Mouse (Mus musculus): ENCODE measurements around the gene Bmp8b.
A peak's percentile ranks its signal among the peaks of the same experiment; 100 is the strongest.
"Not testable (repeated sequence)": the region's sequence is repeated elsewhere in the genome, so short reads cannot be mapped to it uniquely, and the experiment has no call there.

Bmp8b gene

DNA sequence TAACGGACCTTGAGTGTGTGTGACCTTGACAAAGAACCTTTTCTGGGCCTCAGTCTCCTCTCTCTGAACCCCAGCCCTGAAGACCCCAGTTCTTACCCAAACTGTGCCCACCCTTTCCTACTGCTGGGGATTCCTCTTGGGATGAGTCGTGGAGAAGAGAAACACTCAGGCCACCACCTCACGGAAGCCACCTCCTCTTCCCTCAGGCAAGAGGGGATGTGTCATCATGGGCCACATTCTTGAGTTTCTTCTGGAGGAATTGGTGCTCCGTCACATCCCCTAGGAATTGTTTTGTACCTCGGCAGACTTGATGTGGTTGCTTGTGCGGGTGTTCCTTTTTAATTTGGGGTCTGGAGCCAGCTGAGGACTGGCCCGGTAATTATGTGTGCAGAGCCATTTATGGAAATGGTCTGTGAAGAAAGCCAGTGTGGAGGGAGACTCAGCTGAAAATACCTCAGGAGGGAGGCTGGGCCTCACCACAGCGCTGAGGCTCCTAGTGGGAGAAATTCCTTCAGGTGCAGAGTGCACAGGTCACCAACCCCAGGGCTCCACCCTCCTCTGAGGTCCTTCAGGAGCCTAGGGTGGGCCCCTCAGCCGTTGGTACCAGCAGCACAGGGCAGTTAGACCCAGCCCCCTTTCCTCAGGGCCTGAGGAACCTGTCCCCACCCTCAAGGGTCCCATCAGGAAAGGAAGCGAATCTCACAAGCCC is 6.5 kb downstream of the Bmp8b start:
- DNase-seq (ENCODE audit: low spot score), result not testable (repeated sequence)

DNA sequence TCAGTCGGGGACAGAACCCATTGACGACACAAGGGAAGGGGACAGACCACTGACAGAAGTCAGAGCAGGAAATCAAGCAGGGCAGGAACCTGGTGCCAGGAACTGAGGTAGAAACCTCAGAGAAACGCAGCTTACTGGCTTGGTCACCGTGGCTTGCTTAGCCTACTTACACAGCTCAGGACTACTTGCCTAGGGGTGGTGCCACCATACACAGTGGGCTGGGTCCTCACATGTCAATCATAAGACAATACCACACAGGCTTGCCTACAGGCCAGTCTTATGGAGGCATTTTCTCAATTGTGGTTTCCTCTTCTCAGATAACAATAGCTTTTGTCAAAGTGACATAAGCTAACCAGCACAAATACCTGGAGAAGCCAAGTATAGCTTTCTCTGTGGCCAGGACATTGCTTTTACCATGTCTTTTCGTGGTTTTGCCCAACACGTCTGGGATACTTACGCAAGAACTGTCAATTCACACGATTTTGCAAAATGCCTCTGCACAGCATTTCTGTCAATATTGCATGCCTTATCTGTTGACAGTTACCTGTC is 7.3 kb downstream of the Bmp8b start:
- DNase-seq (ENCODE audit: low spot score), result no peak

DNA sequence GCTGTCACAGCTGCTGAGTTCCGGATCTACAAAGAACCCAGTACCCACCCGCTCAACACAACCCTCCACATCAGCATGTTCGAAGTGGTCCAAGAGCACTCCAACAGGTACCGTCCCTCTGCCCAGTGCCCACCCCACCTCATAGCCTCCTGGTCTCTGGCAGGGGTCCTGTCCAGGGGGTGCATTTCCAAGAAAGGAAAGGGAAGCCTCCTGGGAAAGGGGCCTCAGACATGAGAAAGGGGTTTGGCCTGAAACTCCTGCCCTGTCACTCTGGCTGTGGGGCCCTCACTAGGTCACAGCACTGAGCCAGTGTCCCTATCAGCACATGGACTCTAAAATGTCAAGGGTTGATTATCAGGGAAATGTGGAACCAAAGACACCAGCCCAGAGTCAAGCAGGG is 9.7 kb downstream of the Bmp8b start:
- DNase-seq (ENCODE audit: low spot score), result not testable (repeated sequence)

DNA sequence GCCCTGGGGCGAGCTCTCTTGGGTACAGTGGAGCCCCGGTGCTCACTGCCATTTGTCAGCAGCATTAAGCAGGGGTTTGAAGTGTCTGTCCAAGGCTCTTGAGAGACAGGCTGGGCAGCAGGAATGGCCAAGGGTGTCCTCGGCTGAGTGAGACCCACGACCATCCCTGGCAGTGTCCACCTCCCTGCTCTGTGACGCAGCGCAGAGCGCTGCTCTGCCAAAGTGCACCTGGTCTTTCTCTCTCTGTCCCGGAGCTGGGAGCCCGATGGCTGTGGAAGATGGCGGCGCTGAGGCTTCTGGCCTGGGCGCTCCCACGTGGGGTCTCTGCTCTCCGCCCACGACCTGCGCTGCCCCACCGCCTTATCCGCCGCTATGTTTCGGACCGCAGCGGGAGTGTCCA is 11.0 kb downstream of the Bmp8b start, which contains the start of gene Oxct2b:
Oxct2b (plus strand) TSS at position 256 of the 400 bp plus-strand sequence.
- no peak for DNase-seq (ENCODE audit: low spot score)

DNA sequence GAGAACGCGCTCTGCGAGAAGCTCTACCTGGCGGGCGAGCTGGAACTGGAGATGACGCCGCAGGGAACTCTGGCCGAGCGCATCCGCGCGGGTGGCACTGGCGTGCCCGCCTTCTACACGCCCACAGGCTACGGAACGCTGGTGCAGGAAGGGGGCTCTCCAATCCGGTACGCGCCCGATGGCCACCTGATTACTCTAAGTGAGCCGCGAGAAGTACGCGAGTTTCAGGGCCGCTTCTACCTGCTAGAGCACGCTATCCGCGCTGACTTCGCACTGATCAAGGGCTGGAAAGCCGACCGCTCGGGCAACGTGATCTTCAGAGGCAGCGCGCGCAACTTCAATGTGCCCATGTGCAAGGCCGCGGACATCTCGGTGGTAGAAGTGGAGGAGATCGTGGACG is 11.7 kb downstream of the Bmp8b start:
- not testable (repeated sequence) for DNase-seq (ENCODE audit: low spot score)

DNA sequence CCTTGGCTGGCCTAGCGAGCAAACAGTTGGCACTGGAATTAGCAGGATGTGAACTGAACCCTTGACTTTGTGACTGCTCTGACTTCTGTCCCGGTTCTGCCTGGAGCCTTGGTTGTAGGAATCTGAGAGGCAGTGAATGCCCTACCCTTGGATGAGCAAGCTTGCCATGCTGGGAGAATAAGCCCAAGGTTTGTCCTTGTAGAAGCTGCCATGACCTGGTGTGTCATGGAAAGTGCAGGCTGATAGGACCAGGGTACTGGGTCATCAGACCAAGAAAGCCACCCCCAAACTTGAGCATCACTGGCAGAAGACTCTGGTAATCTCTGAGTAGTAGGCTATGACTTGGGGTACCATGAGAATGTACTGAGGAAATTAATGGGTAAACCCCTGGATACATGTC is 16.3 kb downstream of the Bmp8b start:
- DNase-seq (ENCODE audit: low spot score), result no peak

DNA sequence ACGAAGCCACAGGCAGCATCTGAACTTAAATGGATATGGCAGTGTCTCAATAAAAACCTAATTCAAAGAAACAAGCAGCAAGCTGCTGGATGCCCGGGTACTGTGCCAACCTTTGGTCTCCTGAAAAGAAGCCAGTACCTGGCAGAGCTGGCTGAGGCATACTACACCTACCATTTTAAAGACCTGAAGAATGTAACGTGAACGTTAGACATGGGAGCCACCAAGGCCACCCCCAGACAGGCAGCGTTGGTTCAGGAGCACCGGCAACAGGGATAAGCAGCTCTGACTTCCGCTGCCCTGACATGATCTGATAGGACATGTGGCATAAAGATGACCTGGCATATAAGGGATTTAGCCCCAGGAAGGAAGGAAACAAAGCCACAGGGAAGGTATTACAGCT is 21.7 kb downstream of the Bmp8b start:
- DNase-seq (ENCODE audit: low spot score), result no peak

DNA sequence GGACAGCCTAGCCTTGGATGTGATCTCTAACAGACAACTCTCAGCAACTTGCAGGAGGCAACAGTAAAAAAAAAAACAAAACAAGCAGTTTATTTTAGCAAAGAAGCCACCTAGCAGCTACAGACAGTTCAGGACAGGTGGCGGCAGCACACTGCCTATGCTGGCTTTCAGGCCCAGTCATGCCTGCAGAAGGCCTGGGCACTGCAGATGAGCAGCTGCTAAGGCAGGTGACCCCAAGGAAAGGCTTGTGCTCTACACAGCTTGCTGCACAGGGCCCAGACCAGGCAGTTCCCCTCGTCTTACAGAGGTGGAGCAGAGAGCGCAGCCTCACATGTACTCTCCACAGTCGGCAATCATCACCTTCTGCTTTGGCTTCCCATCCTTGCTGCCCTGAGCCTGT is 22.1 kb downstream of the Bmp8b start:
- DNase-seq (ENCODE audit: low spot score), result no peak

DNA sequence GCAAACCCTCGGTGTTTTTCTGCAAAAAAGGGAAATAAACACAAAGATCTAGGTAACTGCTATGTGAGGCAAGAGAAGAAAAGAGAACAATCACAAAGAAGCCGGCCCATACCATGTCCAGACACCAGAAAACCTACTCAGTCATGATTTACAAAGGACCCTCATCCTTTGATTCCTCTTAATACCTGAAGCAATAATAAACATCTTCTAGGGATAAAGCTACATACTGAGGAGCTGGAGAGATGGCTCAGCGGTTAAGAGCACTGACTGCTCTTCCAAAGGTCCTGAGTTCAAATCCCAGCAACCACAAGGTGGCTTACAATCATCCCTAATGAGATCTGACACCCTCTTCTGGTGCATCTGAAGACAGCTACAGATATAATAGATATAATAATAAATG is 32.6 kb downstream of the Bmp8b start:
- no peak for DNase-seq (ENCODE audit: low spot score)

DNA sequence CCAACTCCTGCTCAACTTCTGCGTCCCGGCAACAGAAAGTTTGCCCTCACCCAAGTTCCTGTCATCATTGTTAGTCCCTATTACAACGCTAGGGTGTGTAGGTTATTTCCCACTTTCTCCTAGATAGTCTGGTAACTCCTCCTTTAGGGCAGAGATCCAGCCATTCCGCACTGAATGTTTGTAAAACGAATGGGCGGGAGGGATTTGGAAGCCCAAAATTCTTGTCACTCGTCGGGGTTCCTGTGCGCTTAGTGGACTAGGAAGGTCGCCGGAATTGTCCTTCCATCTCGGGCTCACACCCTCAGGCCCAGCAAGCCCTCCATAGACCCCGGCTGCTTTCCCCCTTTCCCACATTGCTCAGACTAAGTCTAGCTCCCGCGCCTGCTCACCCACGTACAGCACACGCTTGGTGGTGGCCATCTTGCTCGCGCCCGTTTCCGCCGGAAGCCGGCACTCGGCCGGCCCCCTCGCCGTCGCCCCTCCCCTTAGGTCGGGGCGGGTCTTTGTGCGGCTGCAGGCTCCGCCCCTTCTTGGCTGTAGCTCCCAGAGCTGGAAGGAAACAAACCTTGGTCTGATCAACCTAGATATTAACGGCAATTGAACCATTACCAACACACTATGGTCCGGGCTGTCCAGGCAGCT is 34.7 kb downstream of the Bmp8b start, which contains the start of gene Ppie:
Ppie (minus strand) TSS at position 439 of the 642 bp plus-strand sequence.
- peak; percentile 87 for DNase-seq (ENCODE audit: low spot score)

DNA sequence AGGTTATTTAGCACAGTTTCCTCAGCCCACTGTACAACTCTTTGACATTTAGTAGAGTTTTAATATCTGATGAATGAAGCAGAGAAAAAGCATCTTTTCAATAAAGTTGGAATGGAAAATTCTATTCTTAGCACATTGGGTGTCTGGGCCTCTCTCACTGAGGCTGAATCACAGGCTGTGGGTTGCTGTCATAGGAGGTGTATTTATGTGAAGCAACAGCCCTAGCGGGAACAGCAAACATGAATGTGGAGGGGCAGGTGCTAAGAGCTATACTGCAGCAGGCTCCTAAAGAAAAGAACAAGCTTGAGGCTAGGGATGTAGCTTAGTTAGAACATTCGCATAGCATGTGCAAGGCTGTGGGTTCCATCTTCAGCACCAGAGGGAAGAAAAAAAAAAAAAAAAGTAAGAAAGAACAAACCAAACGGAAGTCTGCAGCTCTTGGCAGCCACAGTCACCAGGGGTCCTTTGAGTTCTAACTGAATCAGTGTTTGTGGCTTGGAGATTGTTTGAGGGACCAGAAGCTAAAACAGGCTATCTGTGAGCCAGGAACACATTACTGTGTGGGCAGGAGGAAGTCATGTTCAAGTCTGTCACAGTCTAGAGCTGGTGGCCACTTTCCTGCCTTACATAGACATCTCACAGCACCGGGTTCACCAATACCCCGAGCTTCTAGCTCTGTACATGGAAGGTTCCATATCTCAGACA is 42.6 kb downstream of the Bmp8b start:
- no peak for DNase-seq (ENCODE audit: low spot score)

DNA sequence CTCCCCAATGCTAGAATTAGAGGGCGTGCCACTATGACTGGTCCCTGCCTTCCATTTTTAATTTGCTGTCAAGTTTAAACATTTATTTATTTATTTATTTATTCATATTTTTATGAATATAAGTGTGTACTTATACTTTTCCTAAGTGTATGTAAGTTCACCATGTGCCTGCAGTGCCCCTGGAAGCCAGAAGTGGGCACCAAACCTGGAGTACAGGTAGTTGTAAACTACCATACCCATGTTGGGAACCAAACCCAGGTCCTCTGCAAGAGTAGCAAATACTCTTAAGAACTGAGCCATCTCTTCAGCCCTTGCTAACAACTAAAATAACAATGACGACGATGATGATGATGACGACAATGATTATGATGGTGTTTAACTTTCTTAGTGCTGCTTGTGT is 47.0 kb downstream of the Bmp8b start:
- no peak for DNase-seq (ENCODE audit: low spot score)

DNA sequence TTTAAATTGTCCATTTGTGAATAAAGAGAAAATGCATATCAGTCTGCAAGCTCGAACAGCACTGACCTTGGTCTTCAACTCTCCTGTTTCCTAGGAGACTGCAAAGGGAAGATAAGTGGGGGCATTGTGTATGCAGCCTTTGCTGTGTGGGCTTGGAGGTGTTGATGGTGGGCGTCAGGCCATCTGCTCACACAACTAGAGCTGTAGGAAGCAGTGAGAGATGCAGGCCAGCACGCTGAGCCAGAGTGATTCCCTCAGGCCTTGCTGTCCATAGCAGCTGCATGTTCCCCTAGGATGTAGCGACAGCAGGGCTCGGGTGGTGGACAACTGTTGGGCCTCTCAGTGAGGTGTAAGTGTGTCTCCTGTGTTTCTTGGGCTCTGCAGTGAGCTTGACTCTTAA is 48.0 kb downstream of the Bmp8b start:
- no peak for DNase-seq (ENCODE audit: low spot score)

DNA sequence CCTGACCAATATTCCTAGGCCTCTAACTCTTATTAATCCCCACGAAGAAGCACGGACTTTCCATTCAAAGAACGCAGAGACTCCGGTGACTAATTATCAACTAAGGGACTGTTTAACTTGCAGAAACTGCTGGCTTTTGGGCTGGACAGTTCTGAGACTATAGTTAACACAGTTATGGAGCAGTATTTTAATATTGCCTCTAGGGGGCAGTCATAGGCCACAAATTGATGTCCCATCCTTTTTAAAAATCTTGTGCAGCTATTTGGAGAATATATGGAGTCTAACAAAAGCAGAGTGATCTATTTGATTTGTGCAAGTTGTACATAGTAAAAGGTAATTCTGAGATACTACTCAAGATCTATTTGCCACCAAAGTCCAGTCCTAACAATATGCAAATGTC is 50.0 kb downstream of the Bmp8b start:
- DNase-seq (ENCODE audit: low spot score), result peak; percentile 57

DNA sequence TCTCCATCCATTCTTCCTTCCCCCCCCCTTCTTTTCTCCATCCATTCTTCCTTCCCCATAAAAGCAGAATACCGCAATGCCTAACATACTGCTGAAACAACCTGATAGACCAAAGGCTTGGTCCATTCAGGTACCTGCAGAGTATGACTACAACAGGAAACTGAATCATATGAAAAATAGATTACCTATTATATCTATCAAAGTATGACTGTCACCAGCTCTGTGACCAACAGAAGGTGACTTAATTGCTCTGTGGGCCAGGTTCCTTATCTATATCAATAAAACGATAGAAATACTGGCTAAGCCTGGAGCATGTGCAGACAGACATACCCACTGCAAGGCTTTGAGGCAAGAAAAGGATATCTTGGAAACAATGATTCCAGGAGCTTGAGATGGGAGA is 50.5 kb downstream of the Bmp8b start:
- no peak for DNase-seq (ENCODE audit: low spot score)

DNA sequence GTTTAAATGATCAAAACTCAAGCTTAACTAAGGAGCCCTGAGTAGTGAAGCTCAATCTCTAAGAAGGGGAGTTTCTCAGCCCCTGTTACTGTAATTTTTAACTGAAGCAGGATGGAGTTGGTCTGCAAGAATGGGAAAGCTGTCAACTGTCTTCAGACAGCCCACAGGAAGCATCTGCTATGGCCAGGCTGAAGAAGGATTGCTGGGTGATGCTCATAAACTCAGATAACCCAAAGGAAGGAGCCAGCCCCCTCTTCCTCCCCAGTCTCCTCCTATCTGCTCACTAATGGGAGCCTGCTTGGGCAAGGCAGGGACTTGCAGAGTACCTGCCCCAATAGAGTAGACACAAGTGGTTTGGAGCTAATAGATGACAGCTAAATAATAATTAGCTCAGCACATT is 50.9 kb downstream of the Bmp8b start:
- no peak for DNase-seq (ENCODE audit: low spot score)

DNA sequence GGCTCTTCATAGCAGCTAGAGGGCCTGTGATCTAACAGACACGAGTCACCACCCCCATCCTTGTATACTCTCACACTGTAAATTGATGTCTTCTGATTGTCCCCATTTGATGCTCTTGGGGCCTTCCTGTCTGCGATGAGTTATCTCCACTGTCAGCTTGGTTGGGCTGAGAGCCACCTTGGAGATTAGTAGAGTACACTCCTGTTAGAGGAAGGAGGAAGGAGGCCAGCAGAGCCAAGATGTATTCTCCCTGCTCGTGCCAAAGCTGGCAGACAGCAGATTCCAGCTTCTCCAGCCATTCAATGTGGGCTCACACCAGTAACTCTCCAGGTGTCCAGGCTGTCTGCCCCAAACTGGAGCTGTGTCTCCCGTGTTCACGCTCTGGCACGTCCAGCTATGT is 55.6 kb downstream of the Bmp8b start:
- no peak for DNase-seq (ENCODE audit: low spot score)

DNA sequence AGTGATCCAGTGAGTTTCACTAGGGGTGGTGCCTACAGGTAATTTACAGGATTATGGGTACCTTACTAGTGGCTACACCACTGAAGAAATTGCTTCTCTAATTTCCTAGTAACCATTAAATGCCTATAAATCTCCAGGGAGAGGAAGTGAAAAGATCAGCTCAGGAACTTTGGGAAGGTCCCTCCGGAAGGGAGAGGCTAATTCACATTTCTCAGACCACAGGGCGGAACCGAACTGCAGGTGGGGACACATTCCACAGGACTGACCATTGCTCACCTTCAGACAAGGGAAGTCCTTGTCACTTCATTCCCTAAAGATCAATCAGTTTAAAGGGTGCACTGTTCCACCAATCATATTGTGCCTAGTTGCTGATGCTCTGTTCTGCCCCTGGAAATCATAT is 56.3 kb downstream of the Bmp8b start:
- DNase-seq (ENCODE audit: low spot score), result not testable (repeated sequence)

DNA sequence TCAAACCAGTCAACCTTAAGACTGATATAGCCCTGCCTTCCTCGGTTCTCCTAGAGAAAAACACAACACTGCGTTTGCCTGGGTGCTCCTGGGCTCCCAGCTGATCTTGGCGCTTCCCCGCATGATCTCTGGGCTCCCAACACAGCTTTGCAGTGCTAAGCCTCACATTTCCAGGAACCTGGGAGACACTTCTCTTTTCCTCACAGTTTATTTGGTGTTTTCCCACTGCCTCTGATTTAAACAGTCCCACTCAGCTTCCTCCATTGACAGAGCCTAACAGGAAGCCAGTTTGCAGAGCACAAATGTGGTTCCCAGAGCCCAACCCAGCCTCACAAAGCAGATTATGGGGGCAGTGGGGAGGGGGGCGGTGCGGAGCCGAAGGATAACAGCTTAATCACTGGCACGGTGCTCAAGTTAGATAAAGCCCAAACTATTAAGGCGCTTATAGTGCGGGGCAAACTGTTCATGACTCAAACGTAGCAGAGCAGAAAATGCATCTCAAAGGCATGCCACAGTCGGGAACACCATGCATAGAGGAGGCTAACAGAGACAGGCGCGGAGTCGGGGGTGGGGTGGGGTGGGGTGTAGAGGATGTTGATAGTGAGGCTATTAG is 57.4 kb downstream of the Bmp8b start:
- no peak for DNase-seq (ENCODE audit: low spot score)

DNA sequence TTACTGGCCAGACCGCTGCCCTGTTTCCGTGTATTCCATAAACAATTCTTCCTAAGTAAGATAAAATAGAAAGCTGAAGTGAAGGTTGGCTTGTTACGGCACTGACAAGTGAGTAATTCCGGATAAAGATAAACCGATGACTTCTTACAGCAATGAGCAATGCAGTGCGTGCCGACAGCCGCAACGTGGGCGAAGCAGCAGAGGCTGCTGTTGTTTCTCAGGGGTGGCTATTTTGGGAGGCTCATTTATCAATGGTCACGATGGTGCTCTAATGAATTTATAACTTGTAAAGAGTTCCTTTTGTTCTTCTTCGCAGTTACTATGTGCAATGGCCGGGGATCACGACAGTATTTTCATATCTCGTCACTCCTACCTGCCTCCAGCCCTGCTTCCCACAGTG is 59.2 kb downstream of the Bmp8b start:
- DNase-seq (ENCODE audit: low spot score), result no peak

DNA sequence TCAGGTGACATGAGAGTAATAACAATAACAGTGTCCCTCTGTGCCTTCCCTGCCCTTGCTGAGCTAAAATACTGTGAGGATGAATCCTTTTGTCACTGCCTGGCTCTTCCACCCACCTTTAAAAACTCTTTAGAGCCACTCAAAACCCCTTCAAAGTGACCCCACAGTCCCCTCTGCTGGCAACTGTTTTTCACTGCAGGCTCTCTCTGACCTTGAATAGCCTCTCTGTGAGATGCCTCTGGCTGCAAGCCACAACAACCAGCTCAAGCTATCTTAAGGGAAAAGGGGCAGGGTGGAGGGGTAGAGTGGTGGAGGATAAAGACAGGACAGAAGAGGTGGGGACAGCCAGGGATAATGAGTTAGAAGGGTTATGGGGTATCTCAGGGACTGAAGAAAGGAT is 66.8 kb downstream of the Bmp8b start:
- DNase-seq (ENCODE audit: low spot score), result no peak

Measured in MN1 (cell line).